Mouse (Mus musculus): ENCODE data around the gene Mok. TPM values are rescaled to one million over a fixed set of nuclear protein-coding genes. Genes with fewer than 3 reads are reported as not detected.

The Mok gene
- polyA plus RNA-seq, 1 experiment from 2014 or later = 2.6 TPM

DNA sequence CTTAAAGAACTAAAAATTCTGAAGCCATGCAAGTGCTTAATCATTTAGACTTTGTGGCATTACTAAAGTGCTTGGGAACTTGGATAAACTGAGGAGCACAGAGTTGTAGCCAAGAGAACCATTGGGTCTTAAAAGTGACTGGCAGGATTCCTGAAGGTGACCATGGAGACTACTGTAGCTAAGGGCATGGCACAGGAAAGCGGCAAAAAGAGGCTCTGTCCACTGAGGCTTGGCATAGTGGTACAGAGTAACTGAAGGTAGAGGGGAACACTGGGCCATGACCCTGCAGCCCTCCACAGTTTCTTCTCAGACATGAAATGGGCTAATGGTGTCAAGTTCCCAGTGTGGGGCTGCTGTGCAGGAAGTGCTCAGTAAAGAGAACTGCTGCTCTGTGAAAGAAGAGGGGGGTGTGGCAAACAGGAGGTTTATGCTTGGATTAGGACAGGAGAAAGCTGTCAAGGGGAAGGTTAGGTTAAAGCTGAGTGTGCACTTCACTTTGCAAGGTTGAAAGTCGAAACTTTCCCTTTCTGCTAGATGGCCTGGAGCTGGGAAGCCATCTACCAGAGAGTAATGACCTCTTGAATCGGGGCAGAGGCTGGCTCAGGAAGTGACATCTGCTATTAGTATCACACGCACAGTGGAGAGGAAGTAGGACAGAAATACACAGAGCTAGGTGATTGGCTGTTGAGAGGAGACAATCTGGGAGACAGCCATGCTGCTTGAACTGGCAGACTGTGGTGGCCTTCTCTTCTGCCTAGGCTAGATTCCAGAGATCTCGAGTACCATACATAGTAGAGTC lies 64.9 kb downstream of the Mok start:
- Histone ChIP-seq H3K27ac (no peak overlapping the region), H3K9ac (no peak overlapping the region), H3K4me2 (replicated peaks) (no peak overlapping the region), H3K4me3 (replicated peaks) (no peak overlapping the region), H3K36me3 (peaks cover 7% of the 10 kb centered on the region), H3K27me3 (replicated peaks) (no peaks in the 10 kb centered on the region), H3K9me3 (no peaks in the 10 kb centered on the region), H3K4me1 (replicated peaks) (0 out of 2 replicates have a peak, but pooled peaks cover 9% of the 10 kb centered on the region)
- ATAC-seq = peak; percentile 51; the same call in 1 of the 2 replicates
- 60% methylated on average over 5 of the region's 5 CpGs for WGBS

- Histone ChIP-seq H3K4me2 (replicated peaks) (no peak overlapping the region), H3K4me1 (replicated peaks) (0 out of 2 replicates have a peak, but pooled peaks cover 13% of the 10 kb centered on the region), H3K4me3 (replicated peaks) (no peak overlapping the region), H3K36me3 (no peaks in the 10 kb centered on the region), H3K9ac (no peak overlapping the region), H3K27ac (no peak overlapping the region), H3K9me3 (no peaks in the 10 kb centered on the region), H3K27me3 (replicated peaks) (no peaks in the 10 kb centered on the region)
- ATAC-seq = no peak
- WGBS = 93% methylated on average over 6 of the region's 6 CpGs
Observed at GRCm38 (mm10) chr12:110771961-110772360, 68.8 kb downstream of the Mok start.

DNA sequence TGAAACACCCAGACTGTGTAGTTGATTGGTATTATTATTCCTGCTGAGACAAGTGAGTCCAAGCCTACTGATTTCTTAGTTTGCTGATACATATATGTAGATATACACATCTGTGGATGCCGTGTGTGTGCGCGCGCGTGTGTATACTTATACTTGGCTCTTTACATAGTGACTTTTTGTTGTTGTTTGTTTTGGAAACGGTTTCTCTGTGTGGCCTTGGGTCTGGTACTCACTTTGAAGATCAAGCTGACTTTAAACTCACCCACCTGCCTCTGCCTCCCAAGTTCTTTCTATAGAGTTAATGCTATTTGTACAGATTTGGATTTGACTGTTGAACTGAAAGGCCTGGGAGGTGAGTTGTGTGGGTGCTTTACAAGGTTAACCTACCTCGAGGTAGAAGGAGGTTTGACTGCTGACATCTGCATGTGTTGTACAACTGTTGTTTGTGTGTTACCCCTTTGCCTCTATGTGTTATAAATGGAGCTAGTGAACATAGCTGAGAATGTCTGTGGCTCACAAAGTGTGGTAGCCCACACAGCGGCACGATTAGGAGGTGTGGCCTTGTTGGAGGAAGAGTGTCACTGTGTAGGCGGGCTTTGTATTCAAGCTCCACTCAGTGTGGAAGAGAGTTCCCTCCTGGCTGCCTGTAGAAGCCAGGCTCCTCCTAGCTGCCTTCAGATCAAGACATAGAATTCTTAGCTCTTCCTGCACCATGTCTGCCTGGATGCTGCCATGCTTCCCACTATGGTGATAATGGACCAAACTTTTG lies 70.1 kb downstream of the Mok start:
- WGBS = 87% methylated on average over 10 of the region's 10 CpGs
- H3K4me3 ChIP-seq (replicated peaks) = no peak overlapping the region
- no peaks in the 10 kb centered on the region for H3K9me3 ChIP-seq
- ATAC-seq = no peak
- H3K27me3 ChIP-seq (replicated peaks) = no peaks in the 10 kb centered on the region
- no peak overlapping the region for H3K9ac ChIP-seq
- H3K4me2 ChIP-seq (replicated peaks) = no peak overlapping the region
- H3K27ac ChIP-seq = no peak overlapping the region
- H3K4me1 ChIP-seq (replicated peaks) = 0 out of 2 replicates have a peak, but pooled peaks cover 8% of the 10 kb centered on the region
- no peaks in the 10 kb centered on the region for H3K36me3 ChIP-seq

- H3K4me2 ChIP-seq (replicated peaks) = no peak overlapping the region
- no peak for ATAC-seq
- no peaks in the 10 kb centered on the region for H3K36me3 ChIP-seq
- H3K9me3 ChIP-seq = no peaks in the 10 kb centered on the region
- no peak overlapping the region for H3K27ac ChIP-seq
- H3K9ac ChIP-seq = no peak overlapping the region
- H3K27me3 ChIP-seq (replicated peaks) = no peaks in the 10 kb centered on the region
- H3K4me3 ChIP-seq (replicated peaks) = no peak overlapping the region
- H3K4me1 ChIP-seq (replicated peaks) = 0 out of 2 replicates have a peak, but pooled peaks cover 4% of the 10 kb centered on the region
- 66% methylated on average over 6 of the region's 6 CpGs for WGBS
Observed at GRCm38 (mm10) chr12:110769660-110770297, 71.0 kb downstream of the Mok start.

GRCm38 (mm10) chr12:110768562-110768961 lies 72.2 kb downstream of the Mok start:
- ATAC-seq = no peak
- Histone ChIP-seq H3K9ac (no peak overlapping the region), H3K27ac (no peak overlapping the region), H3K27me3 (replicated peaks) (no peaks in the 10 kb centered on the region), H3K9me3 (no peaks in the 10 kb centered on the region), H3K4me3 (replicated peaks) (no peak overlapping the region), H3K36me3 (no peaks in the 10 kb centered on the region), H3K4me2 (replicated peaks) (no peak overlapping the region), H3K4me1 (replicated peaks) (0 out of 2 replicates have a peak, but pooled peaks cover 4% of the 10 kb centered on the region)

DNA sequence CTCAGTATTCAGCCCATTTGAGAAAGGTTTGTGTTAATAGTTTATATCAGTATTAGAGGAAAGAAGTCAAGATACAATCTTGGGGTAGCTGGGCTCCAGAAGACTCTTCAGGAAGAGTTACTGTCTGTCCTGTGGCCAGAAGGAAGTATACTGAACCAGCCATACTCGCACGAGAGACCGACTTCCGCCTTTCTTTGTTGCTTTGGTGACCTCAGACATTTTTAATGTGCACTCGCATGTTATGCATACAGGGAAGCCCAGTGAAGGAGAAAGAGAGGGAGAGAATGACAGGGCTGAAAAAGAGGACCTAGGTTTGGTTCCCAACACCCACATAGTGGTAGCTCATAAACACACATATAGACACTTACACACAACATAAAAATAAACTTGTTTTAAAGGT lies 76.2 kb downstream of the Mok start:
- Histone ChIP-seq H3K9me3 (no peaks in the 10 kb centered on the region), H3K27me3 (replicated peaks) (no peaks in the 10 kb centered on the region), H3K4me3 (replicated peaks) (no peak overlapping the region), H3K4me1 (replicated peaks) (0 out of 2 replicates have a peak, but pooled peaks cover 3% of the 10 kb centered on the region), H3K4me2 (replicated peaks) (no peak overlapping the region), H3K36me3 (no peaks in the 10 kb centered on the region), H3K9ac (no peak overlapping the region), H3K27ac (no peak overlapping the region)
- ATAC-seq = no peak
- WGBS = 76% methylated on average over 5 of the region's 5 CpGs

- no peak for ATAC-seq
- no peak overlapping the region for H3K4me3 ChIP-seq (replicated peaks)
- H3K36me3 ChIP-seq = no peaks in the 10 kb centered on the region
Observed at GRCm38 (mm10) chr12:110762321-110762720, 78.4 kb downstream of the Mok start.

DNA sequence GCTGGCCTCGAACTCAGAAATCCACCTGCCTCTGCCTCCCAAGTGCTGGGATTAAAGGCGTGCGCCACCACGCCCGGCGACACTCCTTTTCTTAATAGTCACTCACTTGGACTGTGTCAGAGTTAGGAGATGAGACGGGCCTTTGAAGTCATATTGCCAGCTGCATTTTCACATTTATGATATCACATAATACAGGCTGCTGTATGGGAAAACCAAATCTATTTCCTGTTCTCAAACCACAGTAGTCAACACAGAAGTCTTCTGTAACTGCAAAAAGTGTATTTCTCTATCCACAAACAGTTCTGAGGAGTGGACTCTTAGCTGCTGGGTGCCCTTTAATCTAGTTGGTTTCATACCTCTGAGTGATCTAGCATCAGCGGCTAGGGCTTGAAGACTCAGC lies 81.8 kb downstream of the Mok start:
- WGBS = 94% methylated on average over 8 of the region's 8 CpGs

More at GRCm38 (mm10) chr12:110762321-110762720, 78.4 kb downstream of the Mok start:
- Histone ChIP-seq H3K9ac (no peak overlapping the region), H3K4me2 (replicated peaks) (no peak overlapping the region), H3K4me1 (replicated peaks) (no peaks in the 10 kb centered on the region), H3K9me3 (no peaks in the 10 kb centered on the region), H3K27ac (no peak overlapping the region), H3K27me3 (replicated peaks) (no peaks in the 10 kb centered on the region)
- 79% methylated on average over 2 of the region's 2 CpGs for WGBS

More for the DNA sequence above, 81.8 kb downstream of the Mok start:
- H3K4me2 ChIP-seq (replicated peaks) = no peak overlapping the region
- no peaks in the 10 kb centered on the region for H3K27me3 ChIP-seq (replicated peaks)
- H3K36me3 ChIP-seq = 0 out of 2 replicates have a peak, but pooled peaks cover 4% of the 10 kb centered on the region
- no peak overlapping the region for H3K4me3 ChIP-seq (replicated peaks)
- no peaks in the 10 kb centered on the region for H3K9me3 ChIP-seq
- H3K9ac ChIP-seq = no peak overlapping the region
- no peak overlapping the region for H3K27ac ChIP-seq
- ATAC-seq = no peak
- peaks cover 7% of the 10 kb centered on the region; the same call in 1 of the 2 replicates for H3K4me1 ChIP-seq (replicated peaks)

Other genes with a start within 250 kb of the Mok start
- gene Dync1h1, start 239.5 kb downstream of the Mok start, polyA plus RNA-seq (2015; fragmentation: Nextera tagmentation; extraction: Ambion mirVana) = 35.7 and 38.6 TPM in 2 replicates
- gene 1700001K19Rik, start 158.3 kb downstream of the Mok start, polyA plus RNA-seq (2015; fragmentation: Nextera tagmentation; extraction: Ambion mirVana) = not detected in 2 replicates
- 887 and 955 TPM in 2 replicates for gene Hsp90aa1, start 138.2 kb downstream of the Mok start, polyA plus RNA-seq (2015; fragmentation: Nextera tagmentation; extraction: Ambion mirVana)
- 19.8 and 21.7 TPM in 2 replicates for gene Wdr20, start 103.0 kb downstream of the Mok start, polyA plus RNA-seq (2015; fragmentation: Nextera tagmentation; extraction: Ambion mirVana)
- gene Zfp839, start 9.3 kb upstream of the Mok start, polyA plus RNA-seq (2015; fragmentation: Nextera tagmentation; extraction: Ambion mirVana) = 4.5 and 4.9 TPM in 2 replicates
- 69.6 and 74.2 TPM in 2 replicates for gene Cinp, start 48.2 kb upstream of the Mok start, polyA plus RNA-seq (2015; fragmentation: Nextera tagmentation; extraction: Ambion mirVana)
- gene Tecpr2, start 48.3 kb upstream of the Mok start, polyA plus RNA-seq (2015; fragmentation: Nextera tagmentation; extraction: Ambion mirVana) = 3.0 and 3.1 TPM in 2 replicates
- gene Ankrd9, start 138.1 kb upstream of the Mok start, polyA plus RNA-seq (2015; fragmentation: Nextera tagmentation; extraction: Ambion mirVana) = 22.7 and 25.8 TPM in 2 replicates
- gene Rcor1, start 198.4 kb upstream of the Mok start, polyA plus RNA-seq (2015; fragmentation: Nextera tagmentation; extraction: Ambion mirVana) = 9.1 and 9.6 TPM in 2 replicates